Mouse (Mus musculus) spleen, postnatal 10 days (tissue): ENCODE data around the gene Rabif.
A peak's percentile ranks its signal among the peaks of the same experiment; 100 is the strongest.
"Not testable (repeated sequence)": the region's sequence is repeated elsewhere in the genome, so short reads cannot be mapped to it uniquely, and the experiment has no call there.

Source experiments
- DNase-seq, 2 experiments: peaks; one replicate each; pipeline ENCODE4 v3.0.0; 2021 to 2022; ENCODE audit warnings: low spot score in 2 of 2

Rabif gene

DNA sequence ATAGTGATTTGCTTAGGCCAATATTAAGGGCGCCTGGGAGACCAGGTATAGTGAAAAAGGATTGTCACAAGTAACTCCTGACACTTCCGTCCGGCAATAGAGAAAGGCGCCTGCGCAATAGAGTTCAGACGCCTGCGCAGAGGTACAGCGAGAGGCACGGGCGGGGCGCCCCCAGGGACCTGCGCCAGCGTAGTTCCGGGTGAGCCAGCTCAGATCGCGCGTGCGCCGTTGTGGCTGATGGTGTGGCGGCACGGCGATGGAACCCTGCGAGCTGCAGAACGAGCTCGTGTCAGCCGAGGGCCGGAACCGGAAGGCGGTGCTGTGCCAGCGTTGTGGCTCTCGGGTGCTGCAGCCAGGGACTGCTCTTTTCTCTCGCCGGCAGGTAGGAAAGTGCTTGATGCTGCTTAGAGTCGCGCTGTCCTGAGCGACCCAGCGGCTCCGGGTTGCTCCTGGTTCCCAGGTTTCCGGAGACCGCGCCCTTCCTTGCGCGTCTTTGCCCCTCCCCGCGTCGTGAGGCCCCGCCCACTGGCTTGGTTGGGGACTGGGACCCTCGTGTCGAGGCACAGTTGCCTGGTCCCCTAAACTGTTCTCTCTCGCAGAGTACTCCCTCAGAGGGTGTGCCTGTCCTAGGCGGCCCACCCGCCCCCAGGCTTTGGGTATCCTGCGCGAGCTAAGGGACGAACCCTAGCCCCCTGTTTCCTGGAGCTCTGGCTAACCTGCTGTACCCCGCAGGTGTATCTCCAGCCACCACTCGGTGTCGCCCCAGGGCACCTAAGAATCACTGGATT lies at the start of gene Rabif:
Gene Rabif (plus strand): TSS at position 221 of the 788 bp plus-strand sequence.
- peak; percentile 96 to 99 for DNase-seq

DNA sequence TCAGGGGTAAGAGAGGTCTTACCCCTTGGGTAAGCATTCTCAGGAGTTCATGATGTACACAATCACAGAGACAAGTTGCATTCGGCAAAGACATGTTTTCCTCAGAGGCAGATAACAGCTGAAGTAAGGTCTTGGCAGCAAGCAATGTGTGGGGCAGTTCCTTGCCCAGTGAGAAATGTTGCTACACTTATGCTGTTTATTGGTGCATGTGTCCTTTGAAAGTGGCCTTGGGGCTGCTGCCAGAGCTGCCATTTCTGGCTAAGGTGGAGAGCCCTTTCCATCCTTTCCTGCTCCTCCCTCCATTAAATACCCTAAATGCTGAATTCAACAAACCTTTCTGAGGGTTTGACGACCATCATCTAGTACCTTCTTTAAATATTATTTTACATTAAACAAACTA lies 49.0 kb upstream of the Rabif start:
- no peak for DNase-seq

DNA sequence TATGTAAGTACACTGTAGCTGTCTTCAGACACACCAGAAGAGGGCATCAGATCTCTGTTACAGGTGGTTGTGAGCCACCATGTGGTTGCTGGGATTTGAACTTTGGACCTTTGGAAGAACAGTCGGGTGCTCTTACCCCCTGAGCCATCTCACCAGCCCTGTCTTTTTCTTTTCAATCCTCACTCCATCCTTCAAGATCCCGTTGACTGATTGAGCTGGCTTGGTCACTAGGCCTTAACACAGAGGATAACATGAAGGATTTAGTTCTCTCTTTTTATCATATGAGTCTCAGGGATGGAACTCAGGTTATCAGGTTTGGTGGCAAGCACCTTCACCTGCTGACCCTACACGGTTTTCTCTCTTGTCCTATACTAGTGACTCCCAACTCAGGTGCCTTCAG lies 45.9 kb upstream of the Rabif start:
- DNase-seq, result not testable (repeated sequence)

DNA sequence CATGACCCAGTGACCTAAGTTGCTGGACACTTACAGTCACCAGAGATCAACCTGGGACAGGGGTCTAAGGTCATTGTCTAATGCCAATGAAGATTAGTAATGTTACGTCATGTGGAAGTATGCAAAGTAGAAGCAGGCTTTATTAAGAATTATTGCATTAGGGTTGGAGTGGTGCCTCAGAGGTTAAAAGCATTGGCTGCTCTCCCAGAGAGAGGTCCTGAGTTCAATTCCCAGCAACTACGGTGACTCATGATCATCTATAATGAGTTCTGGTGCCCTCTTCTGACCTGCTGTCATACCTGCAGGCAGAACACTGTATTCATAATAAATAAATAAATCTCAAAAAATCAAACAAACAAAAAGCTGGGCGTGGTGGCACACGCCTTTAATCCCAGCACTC lies 44.2 kb upstream of the Rabif start:
- DNase-seq, result no peak

DNA sequence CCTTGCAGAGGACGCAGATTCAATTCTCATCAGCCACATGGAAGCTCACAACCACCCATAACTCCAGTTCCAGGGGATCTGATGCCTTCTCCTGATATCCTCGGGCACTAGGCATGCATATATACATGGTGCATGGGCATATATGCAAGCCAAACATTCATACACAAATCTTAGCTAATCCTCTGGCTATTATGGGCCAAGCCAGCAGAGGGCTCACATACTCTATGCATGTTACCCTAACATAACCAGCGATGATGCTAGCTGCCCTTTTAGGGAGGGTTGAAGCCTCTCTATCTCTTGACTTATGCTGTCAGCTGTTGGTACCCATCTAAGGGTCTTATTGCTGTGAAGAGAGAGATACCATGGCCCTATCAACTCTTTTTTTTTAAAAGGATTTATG lies 43.5 kb upstream of the Rabif start:
- peak; percentile 63 to 78 for DNase-seq

DNA sequence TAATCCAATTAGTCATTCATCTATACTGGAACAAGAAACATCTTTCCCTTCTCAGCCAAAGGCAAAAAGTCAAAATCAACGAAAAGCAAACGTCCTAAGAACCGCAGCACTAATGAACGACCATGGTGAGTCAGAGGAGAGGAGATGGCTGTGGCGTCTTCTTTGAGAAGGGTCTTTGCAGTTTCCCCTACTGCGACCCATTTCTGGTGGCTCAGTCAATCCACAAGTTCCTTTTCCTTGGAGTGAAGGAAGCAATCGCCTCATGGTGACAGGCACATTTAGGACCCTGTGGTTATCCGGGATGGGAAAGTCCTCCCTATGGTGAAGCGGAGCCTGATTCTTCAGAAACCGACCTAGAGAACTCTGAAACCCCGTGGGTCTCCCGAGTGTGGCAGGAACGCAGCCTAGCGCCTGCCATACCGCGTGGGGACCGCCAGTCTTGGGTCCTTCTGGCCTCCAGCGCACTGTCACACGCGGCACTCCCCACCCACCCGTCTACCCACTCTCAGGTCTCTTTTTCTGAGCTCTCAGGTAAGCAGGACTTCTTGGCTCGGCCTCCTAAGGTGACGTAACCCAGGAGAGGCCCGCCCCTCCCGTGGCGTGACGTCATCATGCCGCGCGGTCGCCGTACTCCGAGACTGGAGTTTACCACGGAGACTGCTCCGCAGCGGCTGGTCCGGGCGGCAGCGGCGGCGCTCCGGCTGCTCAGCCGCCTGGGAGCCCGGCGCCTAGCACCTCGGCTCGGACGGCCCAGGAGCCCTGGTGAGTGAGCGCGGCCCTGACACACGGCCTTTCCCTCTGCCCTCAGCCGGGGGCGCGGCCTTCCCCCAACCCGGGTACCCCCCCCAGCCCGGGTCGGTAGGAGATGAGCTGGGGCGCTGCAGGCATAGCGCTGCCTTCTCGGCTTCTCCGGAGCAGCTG lies 39.3 kb upstream of the Rabif start, which contains the start of gene Klhl12:
Gene Klhl12 (plus strand): TSS at position 628 of the 921 bp plus-strand sequence.
- DNase-seq, result peak; percentile 98 to 99

DNA sequence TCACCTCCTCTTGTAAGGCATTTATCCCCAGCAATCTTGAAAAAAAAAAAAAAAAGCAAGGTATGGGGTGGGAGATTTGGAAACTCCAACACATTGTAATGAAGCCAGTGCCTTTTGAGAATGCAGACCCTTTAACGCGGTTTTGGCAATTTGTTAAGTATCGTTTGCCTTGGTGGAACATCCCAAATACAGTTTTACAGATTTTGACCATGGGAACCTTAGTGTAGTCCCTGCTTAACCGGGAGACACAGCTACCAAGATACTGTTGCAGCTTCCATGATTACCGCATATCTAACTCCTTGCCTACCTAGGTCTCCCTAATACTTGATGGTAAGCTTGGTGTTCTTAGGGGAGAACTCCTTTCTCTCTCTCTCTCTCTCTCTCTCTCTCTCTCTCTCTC lies 38.4 kb upstream of the Rabif start:
- no peak for DNase-seq

DNA sequence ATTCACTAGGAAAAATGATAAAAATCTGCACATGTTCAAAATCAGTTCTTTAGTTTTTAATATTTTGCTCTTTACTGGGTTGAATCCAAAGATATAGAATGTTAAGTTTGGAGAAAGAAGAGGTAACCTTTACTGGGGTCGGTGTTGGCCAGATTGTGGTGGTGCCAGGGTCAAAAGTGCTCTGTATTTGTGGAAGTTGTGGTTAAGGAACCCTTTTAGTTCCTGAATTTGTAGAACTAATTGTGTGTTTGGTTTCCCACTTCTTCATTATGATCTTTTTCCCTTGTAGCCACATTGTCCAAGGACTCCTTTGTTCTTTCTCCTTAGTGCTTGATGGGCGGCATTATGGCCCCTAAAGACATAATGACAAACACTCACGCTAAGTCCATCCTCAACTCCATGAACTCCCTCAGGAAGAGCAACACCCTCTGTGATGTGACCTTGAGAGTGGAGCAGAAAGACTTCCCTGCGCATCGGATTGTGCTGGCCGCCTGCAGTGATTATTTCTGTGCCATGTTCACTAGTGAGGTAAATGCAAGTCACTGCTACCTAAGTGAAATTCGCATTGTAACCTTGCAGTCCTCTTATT lies 36.2 kb upstream of the Rabif start:
- DNase-seq, result no peak

DNA sequence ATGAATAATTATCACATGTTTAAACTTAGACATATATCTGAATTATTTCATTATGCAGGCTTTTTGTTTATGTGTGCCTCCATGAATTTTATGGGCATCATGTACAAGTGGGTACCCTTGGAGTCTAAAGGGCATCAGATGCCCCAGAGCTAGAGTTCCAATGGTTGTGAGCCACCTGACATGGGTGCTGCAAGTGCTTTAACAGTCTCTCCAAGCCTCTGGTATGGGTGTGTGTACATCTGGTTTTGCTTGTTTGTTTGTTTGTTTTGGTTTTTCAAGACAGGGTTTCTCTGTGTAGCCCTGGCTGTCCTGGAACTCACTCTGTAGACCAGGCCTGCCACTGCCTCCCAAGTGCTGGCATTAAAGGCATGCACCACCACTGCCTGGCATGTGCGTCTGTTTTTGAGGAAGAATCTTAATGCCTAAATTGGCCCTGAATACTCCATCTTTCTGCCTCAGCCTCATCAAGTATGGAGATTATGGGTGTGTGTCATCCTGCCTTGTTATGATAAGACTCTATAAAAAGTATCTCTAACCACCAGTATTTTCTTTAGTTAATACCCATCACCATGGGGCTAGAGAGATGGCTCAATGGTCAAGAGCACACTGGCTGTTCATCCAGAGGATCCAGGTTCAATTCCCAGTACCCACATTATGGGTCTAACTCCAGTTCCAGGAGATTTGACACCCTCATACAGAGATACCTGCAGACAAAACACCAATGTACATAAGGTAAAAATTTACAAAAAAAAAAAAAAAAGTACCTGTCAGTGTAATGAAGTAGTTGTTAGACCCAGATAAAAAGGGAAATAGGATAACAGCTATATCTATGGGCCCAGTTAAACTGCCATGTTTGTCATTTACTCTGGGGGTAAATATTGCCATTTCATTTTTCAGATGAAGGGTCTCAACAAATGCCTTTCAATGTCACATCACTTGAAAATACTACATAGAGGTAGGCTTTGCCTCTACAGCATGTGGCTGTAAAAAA lies 33.9 kb upstream of the Rabif start:
- DNase-seq, result peak; percentile 37 to 61

DNA sequence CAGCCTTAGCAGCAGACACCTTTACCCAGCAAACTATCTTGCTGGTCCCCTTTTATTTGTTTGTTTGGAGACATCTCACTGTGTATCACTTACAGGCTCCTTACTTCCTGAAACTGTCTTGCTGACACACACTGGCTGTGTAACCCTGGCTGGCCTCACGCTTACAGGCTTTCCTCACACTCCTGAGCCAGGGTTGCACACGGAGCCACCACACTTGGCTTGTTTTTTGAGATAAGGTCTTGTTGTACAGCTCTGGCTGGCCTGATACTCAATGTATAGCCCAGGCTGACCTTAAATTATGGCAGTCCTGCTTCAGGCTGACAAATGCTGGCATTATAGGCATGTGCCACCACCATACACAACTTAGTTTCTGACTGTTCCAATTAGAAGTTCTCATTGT lies 9.8 kb upstream of the Rabif start:
- no peak for DNase-seq

DNA sequence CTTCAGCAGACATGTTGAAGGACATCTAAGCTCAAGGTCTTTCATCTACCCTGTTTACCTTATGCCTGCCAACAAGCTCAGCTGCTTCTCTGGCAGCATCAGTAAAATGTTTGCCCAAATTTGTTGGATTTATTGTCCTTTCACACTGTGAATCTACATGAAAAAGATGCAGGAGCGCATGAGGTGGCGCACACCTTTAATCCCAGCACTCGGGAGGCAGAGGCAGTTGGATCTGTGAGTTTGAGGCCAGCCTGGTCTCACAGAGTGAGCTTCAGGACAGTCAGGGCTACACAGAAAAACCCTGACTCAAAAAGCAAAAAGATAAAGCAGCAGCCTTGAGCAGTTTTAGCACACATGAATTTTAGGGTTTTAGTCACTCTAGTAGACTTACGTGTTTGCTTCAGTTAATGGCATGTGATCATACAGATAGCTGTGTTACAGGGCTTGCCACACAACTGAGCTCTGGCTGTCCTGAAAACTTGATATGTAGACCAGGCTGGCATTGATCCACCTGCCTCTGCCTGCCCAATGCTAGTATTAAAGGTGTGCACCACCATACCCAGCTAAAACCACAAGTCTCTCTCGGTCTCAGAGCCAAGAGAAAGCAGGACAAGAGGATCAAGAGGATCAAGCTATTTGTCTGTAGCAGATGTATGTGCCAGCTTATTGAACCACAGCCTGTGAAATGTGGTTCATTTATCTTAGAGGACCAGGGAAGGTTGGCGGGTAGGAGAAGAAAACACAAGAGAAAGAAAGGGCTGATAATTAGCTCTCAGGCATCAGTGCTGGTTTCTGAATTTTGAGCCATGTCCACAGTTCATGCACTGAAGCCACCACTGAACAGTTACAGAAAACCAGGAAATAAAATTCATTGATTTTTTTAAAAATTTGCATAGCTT lies 3.3 kb upstream of the Rabif start:
- DNase-seq, result no peak

DNA sequence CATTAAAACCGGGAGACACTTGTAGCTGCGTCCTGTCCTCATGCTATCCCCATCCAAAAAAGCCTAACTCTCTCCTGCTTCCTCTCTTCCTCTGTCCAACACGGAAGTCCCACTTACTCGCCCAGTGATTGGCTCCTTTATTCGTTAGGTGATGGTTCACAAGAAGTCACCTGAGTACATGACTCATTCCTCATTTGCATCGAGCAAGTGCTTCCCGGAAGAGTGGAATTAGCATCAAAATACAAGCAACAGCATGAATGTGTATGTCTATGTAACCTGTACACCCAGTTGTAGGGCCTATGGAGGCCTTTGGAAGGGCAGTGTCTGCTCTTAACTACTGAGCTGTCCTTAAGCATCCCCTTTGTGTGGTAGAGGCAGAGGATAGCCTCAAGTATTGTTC lies 2.2 kb upstream of the Rabif start:
- no peak for DNase-seq

DNA sequence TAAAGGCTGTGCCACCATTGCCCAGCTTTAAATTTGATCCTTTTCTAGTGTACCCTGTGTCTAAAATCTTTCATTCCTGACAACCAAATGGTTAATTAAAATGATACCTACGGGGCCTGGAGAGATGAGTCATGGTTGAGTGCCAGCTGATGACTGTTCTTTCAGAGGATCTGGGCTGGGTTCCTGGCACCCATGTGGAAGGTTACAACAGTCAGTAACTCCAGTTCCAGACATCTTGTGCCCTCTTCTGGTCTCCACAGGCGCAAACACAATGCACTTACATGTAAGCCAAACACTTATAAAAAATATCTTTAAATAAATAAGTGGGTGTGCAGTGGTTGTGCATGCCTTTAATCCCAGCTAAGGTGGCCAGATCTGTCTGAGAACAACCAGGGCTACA lies 952 bp upstream of the Rabif start:
- no peak for DNase-seq

DNA sequence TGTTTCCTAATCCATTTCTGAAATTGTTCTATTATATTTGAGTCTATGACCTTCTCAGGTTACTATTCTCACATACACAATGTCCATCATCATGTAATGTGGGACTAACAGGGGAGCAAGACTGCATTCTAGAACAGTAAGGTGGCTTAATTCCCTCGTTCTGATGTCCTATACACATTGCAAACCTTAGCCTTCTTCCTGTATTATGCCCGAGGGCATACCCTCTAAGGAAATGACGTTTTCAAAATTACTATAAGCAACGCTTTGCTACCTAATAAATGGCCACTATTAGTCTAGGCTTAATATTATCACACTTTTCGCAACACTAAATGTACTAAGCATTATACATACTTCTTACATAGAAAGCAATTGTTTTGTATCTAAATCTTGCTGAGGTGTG lies 492 bp upstream of the Rabif start:
- no peak for DNase-seq

DNA sequence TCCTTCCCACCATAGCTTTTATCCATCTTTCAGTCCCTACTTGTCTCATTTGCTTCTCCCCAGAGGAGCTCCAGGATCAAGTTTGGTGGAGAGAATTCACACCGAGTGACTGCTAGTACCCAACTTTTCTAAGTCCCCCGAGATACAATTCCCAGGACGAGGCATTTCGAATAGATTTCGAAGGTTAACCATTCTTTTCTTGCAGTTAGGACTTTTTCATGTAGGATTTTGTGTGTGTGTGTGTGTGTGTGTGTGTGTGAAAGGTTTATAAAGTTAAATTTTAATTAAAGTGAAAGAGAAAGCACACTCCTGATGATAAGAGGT lies 730 bp downstream of the Rabif start:
- DNase-seq, result no peak

DNA sequence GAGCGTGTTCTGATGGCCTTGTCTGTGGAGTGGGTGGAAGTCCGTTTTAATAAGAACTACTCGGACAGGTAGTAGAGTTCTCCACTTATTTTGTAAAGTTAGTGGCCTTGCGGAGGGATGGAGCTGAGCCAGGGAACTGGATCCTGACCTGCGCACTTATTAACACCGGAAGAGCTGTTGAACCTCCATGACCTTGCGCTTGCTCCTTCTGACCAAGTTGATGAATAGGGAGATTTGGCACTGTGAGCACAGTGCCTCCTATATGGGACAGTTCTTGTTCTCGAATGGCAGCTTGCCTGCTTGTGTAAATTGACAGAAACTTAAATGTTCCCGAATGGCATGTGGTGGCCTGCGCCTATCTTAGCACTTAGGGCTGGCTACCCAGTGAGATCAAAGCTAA lies 1.5 kb downstream of the Rabif start:
- no peak for DNase-seq

DNA sequence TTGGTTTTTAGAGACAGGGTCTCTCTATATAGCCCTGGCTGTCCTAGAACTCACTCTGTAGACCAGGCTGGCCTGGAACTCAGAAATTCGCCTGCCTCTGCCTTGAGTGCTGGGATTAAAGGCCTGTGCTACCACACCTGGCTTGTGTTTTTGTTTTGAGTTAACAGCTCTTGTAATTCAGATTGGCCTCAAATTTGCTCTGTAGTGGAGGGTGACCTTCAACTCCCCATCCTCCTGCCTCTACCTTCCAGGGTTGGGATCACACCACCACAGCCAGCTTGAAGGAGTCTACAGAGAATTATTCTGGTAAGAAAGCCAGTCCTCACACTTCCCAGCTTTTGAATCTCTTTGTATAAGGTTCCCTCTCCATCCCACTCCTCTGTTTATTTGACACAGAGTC lies 6.5 kb downstream of the Rabif start:
- no peak for DNase-seq

DNA sequence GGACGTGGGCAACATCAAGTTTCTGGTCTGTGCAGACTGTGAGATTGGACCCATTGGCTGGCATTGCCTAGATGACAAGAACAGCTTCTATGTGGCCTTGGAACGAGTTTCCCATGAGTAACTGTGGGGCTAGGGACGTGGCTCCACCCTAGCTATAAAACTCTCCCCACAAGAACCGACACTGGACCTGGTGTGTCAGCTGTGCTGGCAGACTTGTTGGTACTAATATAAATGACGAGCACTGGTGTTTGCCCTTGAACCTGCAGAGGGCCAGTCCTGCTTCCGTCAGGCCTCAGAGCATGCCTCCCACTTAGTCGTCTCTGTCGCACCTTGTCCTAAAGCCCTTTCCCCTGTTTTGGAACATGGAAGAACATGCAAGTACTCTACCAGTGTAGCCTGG lies 11.8 kb downstream of the Rabif start:
- DNase-seq, result no peak

DNA sequence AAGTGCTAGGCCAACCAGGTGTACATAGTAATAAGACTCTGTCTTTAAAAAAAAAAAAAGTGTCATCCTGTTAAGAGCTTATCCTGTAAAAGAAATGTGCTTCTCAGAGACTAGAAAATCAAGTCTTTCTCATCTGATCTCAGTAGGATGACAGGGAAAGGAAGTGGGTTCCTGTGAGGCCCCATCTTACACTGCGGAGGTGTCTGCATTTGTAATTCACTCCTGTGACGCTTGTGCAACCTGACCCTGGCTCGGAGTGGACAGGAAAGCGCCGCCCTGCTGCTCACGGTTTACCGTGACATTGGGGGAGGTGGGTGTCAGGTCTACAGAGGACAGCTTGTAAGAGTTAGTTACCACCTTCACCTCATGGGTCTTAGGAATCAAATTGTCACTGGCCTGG lies 15.6 kb downstream of the Rabif start:
- no peak for DNase-seq

DNA sequence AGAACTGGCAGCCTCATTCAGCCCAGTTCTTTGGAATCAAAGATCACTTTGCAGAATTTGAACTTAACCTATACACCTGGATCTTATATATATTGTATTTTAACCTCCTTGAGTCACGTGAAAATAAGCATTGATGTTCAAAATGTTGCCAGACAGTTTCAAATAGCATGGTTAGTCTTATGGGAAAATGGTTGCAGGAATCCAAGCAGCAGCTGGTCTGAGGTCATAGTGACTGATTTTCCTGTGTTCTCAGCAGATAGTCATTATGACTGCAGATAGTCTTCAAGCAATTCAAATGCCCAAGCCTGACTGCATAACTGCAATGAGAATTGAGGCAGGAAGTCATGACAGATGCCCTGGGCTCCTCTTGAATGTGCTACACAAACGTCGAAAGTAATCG lies 17.7 kb downstream of the Rabif start:
- DNase-seq, result no peak
